Mouse (Mus musculus): Measurements from ENCODE around the gene Gm6408.
"Not testable (repeated sequence)": the region's sequence is repeated elsewhere in the genome, so short reads cannot be mapped to it uniquely, and the experiment has no call there.

DNA sequence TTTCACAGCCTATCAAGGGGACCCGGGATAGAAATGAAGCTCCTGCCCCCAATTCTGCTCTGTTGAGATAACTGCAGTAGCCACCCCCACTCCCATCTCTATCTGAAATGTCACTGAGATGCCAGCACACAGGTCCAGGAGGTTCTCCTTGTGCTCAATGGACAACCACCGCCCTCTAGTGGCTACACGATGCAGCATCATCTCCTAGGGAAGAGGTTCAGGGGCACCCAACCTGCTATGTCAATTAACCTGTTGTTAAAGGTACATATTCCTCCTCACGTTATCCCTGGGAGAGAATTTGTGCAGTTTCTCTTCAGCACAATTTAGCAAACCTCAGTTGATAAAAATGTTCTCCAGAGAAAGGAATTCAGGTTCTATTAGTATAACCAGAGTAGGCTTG is 2.2 kb upstream of the Gm6408 start:
- peak; percentile 43 for TF ChIP-seq CTCF (IDR thresholded peaks at IDR 0.05; ENCODE audit: low read depth, low read length)
- not testable (repeated sequence) for TF ChIP-seq POLR2A (IDR thresholded peaks at IDR 0.05; ENCODE audit: extremely low read depth, insufficient read depth, low read length)

All from liver, adult 2 months (tissue).